Mouse (Mus musculus) regulatory T cell (primary cell): ENCODE measurements around the gene Vmn2r105.

ENCODE experiments used
- in situ Hi-C: fragments of 300-600 bp; cut with MboI, MseI; formaldehyde crosslinking; loops from one replicate; pipeline ENCODE4 v1.15.1; 2025; ENCODE audit warnings: high pct_unique_total_duplicates

The Vmn2r105 gene

DNA sequence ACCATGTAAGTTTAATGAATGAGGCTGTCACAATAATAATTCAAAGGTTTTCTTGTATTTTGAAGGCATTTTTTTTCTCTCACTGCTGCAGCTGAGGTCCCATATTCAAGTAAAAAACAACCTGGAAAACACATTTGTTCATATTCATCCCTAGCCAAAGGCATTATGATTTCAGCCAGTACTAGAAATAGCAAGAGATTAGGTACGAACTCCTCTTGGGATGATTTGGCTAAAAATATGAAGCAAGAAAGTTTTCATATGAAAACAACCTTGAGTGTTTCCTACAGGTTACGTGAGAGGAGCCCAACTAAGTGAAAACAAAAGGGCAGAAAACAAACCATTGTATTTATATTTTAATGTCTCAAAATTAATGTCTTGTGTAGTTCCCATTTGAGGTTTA, at the start of gene Vmn2r105:
Vmn2r105 (minus strand) TSS at position 101 of the 400 bp plus-strand sequence.
- in situ Hi-C loops = no loop called here

GRCm38 (mm10) chr17:20255522-20255921, 20.7 kb upstream of the Vmn2r105 start:
- in situ Hi-C loops = no loop called here

- in situ Hi-C loops = no loop called here
These were observed 51.9 kb downstream of the Vmn2r105 start, which contains the start of gene Fpr-rs6 for GRCm38 (mm10) chr17:20182997-20183396. Gene Fpr-rs6 (minus strand): TSS chr17:20183097.
